Mouse (Mus musculus) ZHBTc4 (cell line): ENCODE measurements at regions not wholly inside any gene's neighbourhood (a gene's known extent, or its start where the extent isn't known, plus 50 kb on each side); places are given as distances from the start of the nearest gene placed in this dataset.

Experiments used
- DNase-seq: peaks from one replicate; pipeline ENCODE4 v3.0.0-alpha.2; 2011; ENCODE audit warnings: low read depth, low spot score

DNA sequence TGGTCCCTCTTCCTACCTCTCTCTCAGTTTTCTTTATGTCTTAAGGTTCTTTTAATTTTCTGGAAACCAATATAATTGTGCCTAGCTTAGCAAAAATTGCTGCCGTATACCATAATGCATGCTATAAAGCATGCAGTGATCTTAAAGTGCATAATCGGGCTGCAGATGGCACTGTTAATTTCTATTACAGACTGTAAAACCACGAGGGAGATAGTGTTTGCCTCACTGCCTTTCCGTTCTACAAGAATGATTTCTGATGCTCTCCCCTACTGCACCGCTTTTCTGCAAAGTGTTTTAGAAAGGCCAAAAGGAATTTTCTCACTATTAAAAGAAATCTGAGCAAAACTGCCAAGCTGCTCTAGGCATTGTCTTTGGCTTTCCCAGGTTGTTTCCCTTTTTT lies 357.6 kb downstream of the Tusc1 start:
- no peak for DNase-seq

DNA sequence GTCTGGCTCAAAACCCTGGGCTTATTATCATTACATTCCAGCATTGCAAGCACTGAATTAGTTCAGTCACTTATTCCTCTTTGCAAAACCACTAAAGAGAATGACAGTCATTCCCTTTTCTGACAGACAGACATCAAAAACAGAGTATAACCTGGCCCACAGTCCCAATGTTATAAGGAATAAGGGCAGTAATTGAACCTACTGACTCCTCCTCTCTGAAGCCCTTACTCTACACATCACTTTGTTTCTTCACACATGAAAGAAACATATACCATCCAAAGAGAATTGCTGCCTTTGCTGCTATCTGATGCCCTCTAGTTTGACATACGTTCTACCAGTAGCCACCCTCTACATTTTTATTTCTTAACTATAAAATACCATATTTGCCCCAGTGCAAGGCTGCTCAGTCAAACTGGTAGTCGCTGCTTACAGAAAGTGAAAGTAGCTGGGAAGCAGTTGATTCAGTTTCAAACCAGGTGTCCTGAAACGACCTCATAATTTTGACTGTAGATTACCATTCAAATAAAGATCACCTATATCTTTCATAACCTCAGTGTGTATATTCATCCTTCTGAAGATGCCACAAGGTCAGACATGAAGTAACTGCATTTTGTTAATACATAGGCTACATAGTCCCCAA lies 393.1 kb downstream of the Tusc1 start:
- no peak for DNase-seq

- no peak for DNase-seq
Measured at GRCm38 (mm10) chr4:92931272-92931671, 404.0 kb downstream of the Tusc1 start.

DNA sequence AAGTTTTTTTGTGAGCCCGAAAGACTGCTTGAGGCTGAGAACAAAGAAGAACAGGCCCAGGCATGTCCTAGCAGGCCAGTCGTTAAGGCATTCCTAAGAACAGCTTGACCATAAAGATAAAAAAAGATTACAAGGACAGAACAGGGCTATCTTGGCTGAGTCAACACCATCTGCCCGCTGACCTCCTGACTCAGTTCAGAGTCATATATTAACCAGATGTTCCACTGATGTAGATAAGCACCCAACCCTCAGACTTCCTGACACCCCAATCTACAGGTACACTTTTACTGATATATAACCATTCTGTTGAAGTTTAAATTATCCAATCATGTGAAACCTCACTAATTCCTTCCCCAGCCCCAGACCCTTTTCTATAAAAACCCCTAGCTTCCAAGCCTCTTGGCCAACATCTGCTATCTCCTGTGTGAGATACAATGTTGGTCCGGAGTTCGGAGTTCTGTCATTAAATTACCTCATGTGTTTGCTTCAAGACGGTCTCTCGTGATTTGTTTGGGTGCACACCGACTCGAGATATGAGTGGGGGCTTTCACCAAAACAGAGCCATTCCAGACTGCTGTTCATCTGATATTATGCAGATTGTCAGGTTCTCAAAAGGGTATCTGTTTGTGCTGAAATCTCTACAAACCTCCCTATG lies 413.8 kb downstream of the Tusc1 start:
- no peak for DNase-seq

- DNase-seq: peak; percentile 43
Measured at GRCm38 (mm10) chr4:92903468-92903867, 431.8 kb downstream of the Tusc1 start.
